Mouse (Mus musculus) forebrain, postnatal 0 days (tissue): ENCODE measurements around the gene Kpna2. TPM values are rescaled to one million over a fixed set of nuclear protein-coding genes. Genes with fewer than 3 reads are reported as not detected.
A peak's percentile ranks its signal among the peaks of the same experiment; 100 is the strongest.

ENCODE experiments used
- ATAC-seq: fragments of 200-750 bp; cut with Nextera tagmentation; 2 replicates; pipeline ENCODE4 v1.8.0; 2017; ENCODE audit warnings: mild to moderate bottlenecking, moderate library complexity
- DNase-seq: peaks from one replicate; pipeline ENCODE4 v3.0.0-alpha.2; 2015
- H3K27ac ChIP-seq: fragments of 300-500 bp; sonication (generic); 2 replicates; pipeline ENCODE4 v1.5.1; 2014; ENCODE audit warnings: low read depth, mild to moderate bottlenecking, antibody characterized with exemption, low read length, moderate library complexity, mixed read lengths
- H3K27me3 ChIP-seq: fragments of 300-500 bp; sonication (generic); 2 replicates; pipeline ENCODE4 v1.6.1; 2014; ENCODE audit warnings: mild to moderate bottlenecking, low read length, mixed read lengths; ENCODE audit not compliant: insufficient read depth
- H3K36me3 ChIP-seq: fragments of 300-500 bp; sonication (generic); 2 replicates; pipeline ENCODE4 v1.6.1; 2014; ENCODE audit warnings: mild to moderate bottlenecking, moderate library complexity; ENCODE audit not compliant: insufficient read depth
- H3K4me1 ChIP-seq: fragments of 300-500 bp; sonication (generic); 2 replicates; pipeline ENCODE4 v1.6.1; 2014; ENCODE audit warnings: antibody characterized with exemption; ENCODE audit not compliant: insufficient read depth
- H3K4me2 ChIP-seq: fragments of 300-500 bp; sonication (generic); 2 replicates; pipeline ENCODE4 v1.6.1; 2014; ENCODE audit warnings: low read depth, mild to moderate bottlenecking, moderate library complexity
- H3K4me3 ChIP-seq: fragments of 300-500 bp; sonication (generic); 2 replicates; pipeline ENCODE4 v1.5.1; 2014; ENCODE audit warnings: low read depth, low read length, mixed read lengths
- H3K9ac ChIP-seq: fragments of 300-500 bp; sonication (generic); 2 replicates; pipeline ENCODE4 v1.6.1; 2014; ENCODE audit warnings: mild to moderate bottlenecking
- H3K9me3 ChIP-seq: fragments of 300-500 bp; sonication (generic); 2 replicates; pipeline ENCODE4 v1.6.1; 2016; ENCODE audit warnings: low read length
- CTCF ChIP-seq: sonication (generic); IDR thresholded peaks from 2 replicates; pipeline ENCODE4 v1.5.1; 2016; ENCODE audit warnings: antibody characterized with exemption, control low read depth, low read depth
- WGBS: fragments of 180-500 bp; shearing (Covaris S2); extraction: QIAGEN DNeasy Blood & Tissue Kit; methylation state at CpG from one replicate; pipeline ENCODE4 v1.1.7; 2014; 5-methylcytosine and 5-hydroxymethylcytosine counted together
- polyA plus RNA-seq: library from polyadenylated mRNA; unstranded; fragments of >200 nt; fragmentation: Nextera tagmentation; extraction: Ambion mirVana; gene quantifications from 2 replicates; pipeline ENCODE4 v1.2.1, GENCODE M21; 2015
- total RNA-seq: library from RNA; depleted of rRNA; stranded (reverse); fragments of >200 nt; gene quantifications from 2 replicates; pipeline ENCODE4 v1.2.3, GENCODE M21; 2014; rRNA removed

Kpna2 gene
- total RNA-seq = 75.5 and 83.5 TPM in 2 replicates
- 100 and 102 TPM in 2 replicates for polyA plus RNA-seq

- WGBS = under 1% methylated on average over 62 of the region's 62 CpGs
- no peak for TF ChIP-seq CTCF
- Histone ChIP-seq H3K36me3 (peaks cover 17% of the 10 kb centered on the region), H3K9me3 (no peaks in the 10 kb centered on the region), H3K4me3 (peak within 1 kb of the TSS; percentile 89), H3K9ac (peak within 1 kb of the TSS; percentile 64), H3K27me3 (no peaks in the 10 kb centered on the region), H3K4me1 (peaks cover 3% of the 10 kb centered on the region; the same call in 1 of the 2 replicates), H3K4me2 (peak within 1 kb of the TSS; percentile 71), H3K27ac (peak within 1 kb of the TSS; percentile 86)
- ATAC-seq = peak; percentile 96
- peak; percentile 96 for DNase-seq
These were observed at the start of gene Kpna2 for GRCm38 (mm10) chr11:106999151-106999948. Kpna2 (minus strand) TSS chr11:106999541.

- no peak for TF ChIP-seq CTCF
- 86% methylated on average over 15 of the region's 15 CpGs for WGBS
- Histone ChIP-seq H3K27ac (no peak overlapping the region), H3K4me1 (no peaks in the 10 kb centered on the region), H3K4me2 (no peak overlapping the region), H3K27me3 (no peaks in the 10 kb centered on the region), H3K4me3 (no peak overlapping the region), H3K36me3 (peaks cover 37% of the 10 kb centered on the region), H3K9me3 (no peaks in the 10 kb centered on the region), H3K9ac (no peak overlapping the region)
- ATAC-seq (no peak), DNase-seq (no peak)
These were observed 47.7 kb upstream of the Kpna2 start for GRCm38 (mm10) chr11:107046766-107047620.

- no peak overlapping the region for H3K27ac ChIP-seq
These were observed 46.2 kb upstream of the Kpna2 start for GRCm38 (mm10) chr11:107045546-107045945.

GRCm38 (mm10) chr11:107044321-107044720, 45.0 kb upstream of the Kpna2 start:
- ATAC-seq (peak; percentile 66), DNase-seq (peak; percentile 80)
- H3K9me3 ChIP-seq = no peaks in the 10 kb centered on the region
- 46% methylated on average over 5 of the region's 5 CpGs for WGBS
- TF ChIP-seq CTCF = peak; percentile 82
- no peaks in the 10 kb centered on the region for H3K4me1 ChIP-seq
- H3K9ac ChIP-seq = no peak overlapping the region
- H3K36me3 ChIP-seq = peaks cover 55% of the 10 kb centered on the region
- H3K27ac ChIP-seq = peak overlapping the region; percentile 50; the same call in 1 of the 2 replicates
- H3K4me3 ChIP-seq = no peak overlapping the region
- no peaks in the 10 kb centered on the region for H3K27me3 ChIP-seq
- H3K4me2 ChIP-seq = no peak overlapping the region

More at GRCm38 (mm10) chr11:107045546-107045945, 46.2 kb upstream of the Kpna2 start:
- no peak for TF ChIP-seq CTCF
- H3K4me2 ChIP-seq = no peak overlapping the region
- peaks cover 45% of the 10 kb centered on the region for H3K36me3 ChIP-seq
- 89% methylated on average over 4 of the region's 4 CpGs for WGBS
- H3K4me3 ChIP-seq = no peak overlapping the region
- ATAC-seq = no peak
- H3K4me1 ChIP-seq = no peaks in the 10 kb centered on the region
- no peak overlapping the region for H3K9ac ChIP-seq
- H3K9me3 ChIP-seq = no peaks in the 10 kb centered on the region
- no peaks in the 10 kb centered on the region for H3K27me3 ChIP-seq
- DNase-seq = no peak

GRCm38 (mm10) chr11:107043361-107043760, 44.0 kb upstream of the Kpna2 start:
- 87% methylated on average over 11 of the region's 11 CpGs for whole genome bisulfite sequencing
- Histone ChIP-seq H3K4me2 (no peak overlapping the region), H3K4me1 (no peaks in the 10 kb centered on the region), H3K27ac (no peak overlapping the region), H3K36me3 (peaks cover 60% of the 10 kb centered on the region), H3K4me3 (no peak overlapping the region), H3K27me3 (no peaks in the 10 kb centered on the region), H3K9me3 (no peaks in the 10 kb centered on the region), H3K9ac (no peak overlapping the region)
- ATAC-seq (no peak), DNase-seq (no peak)
- no peak for TF ChIP-seq CTCF

- TF ChIP-seq CTCF = no peak
- H3K27ac ChIP-seq = no peak overlapping the region
- H3K4me2 ChIP-seq = no peak overlapping the region
- no peaks in the 10 kb centered on the region for H3K4me1 ChIP-seq
- WGBS = 75% methylated on average over 3 of the region's 3 CpGs
- H3K4me3 ChIP-seq = no peak overlapping the region
- ATAC-seq (no peak), DNase-seq (no peak)
- no peaks in the 10 kb centered on the region for H3K27me3 ChIP-seq
- H3K9ac ChIP-seq = no peak overlapping the region
- no peaks in the 10 kb centered on the region for H3K9me3 ChIP-seq
- peaks cover 64% of the 10 kb centered on the region for H3K36me3 ChIP-seq
These were observed 42.1 kb upstream of the Kpna2 start for GRCm38 (mm10) chr11:107041396-107041795.
